In genomic region chr10:62311464-62311863, GRCm38 (mm10) we compare ENCODE assay signal across 11 mouse cellular contexts. TPM values are rescaled to one million over a fixed set of nuclear protein-coding genes. Genes with fewer than 3 reads are reported as not detected.
A peak's percentile ranks its signal among the peaks of the same experiment; 100 is the strongest.
DNase-seq lines count a peak whose midpoint lies in the region; ATAC-seq and TF ChIP-seq lines count a peak whose summit lies in the region.
"Had no signal": no experiment of that assay in that cellular context is flagged by ENCODE, and none has a peak within 500 bp of the region (broad histone marks: within the 10 kb centered on the region; RNA-seq: fewer than 3 reads in every experiment).

No protein-coding gene starts in this region.

- no peaks in the 10 kb centered on the region for H3K27me3 ChIP-seq in kidney, embryonic 15.5 days
- H3K27me3 ChIP-seq: neural tube, embryonic 13.5 days; Patski had no signal

- H3K9me3 ChIP-seq in kidney, embryonic 15.5 days (replicated peaks), result no peaks in the 10 kb centered on the region
- H3K9me3 ChIP-seq: neural tube, embryonic 13.5 days had no signal

- H3K4me3 ChIP-seq in layer of hippocampus, adult 2 months, result no peak overlapping the region
- no peak overlapping the region for H3K4me3 ChIP-seq in kidney, embryonic 15.5 days (replicated peaks)
- H3K4me3 ChIP-seq: neural tube, embryonic 13.5 days had no signal

- peak overlapping the region; percentile 17; the same call in 1 of the 2 replicates for H3K4me2 ChIP-seq in kidney, embryonic 15.5 days
- H3K4me2 ChIP-seq: neural tube, embryonic 13.5 days had no signal

- peaks cover 12% of the 10 kb centered on the region for H3K36me3 ChIP-seq in kidney, embryonic 15.5 days

- no peak for TF ChIP-seq CTCF in layer of hippocampus, adult 2 months (conservative IDR thresholded peaks at IDR 0.05)

- no peak for DNase-seq in layer of hippocampus, adult 2 months (ENCODE audit: low spot score in 2 of 2)
- DNase-seq in layer of hippocampus, adult 8-10 months (ENCODE audit: low spot score in 2 of 2), result no peak
- DNase-seq in R1 (ENCODE audit: low read depth, low spot score), result peak; percentile 49
- DNase-seq in gastrocnemius, postnatal 25 days, result peak; percentile 36
- DNase-seq in lung, postnatal 14 days, result peak; percentile 65
- DNase-seq in cerebellum, postnatal 4 days (ENCODE audit: low spot score in 2 of 2), result no peak

- ATAC-seq in kidney, embryonic 15.5 days (replicated peaks; ENCODE audit: low FRiP score), result 0 out of 2 replicates have a peak, but pooled peaks have one; percentile 12
- ATAC-seq in CD4-positive, CD25-positive, alpha-beta regulatory T cell, adult 4 months, result no peak
- ATAC-seq: Patski had no signal

- H3K27ac ChIP-seq in layer of hippocampus, adult 2 months, result peak overlapping the region; percentile 46; the same call in 1 of the 2 replicates
- H3K27ac ChIP-seq in kidney, embryonic 15.5 days, result peak overlapping the region; percentile 85
- H3K27ac ChIP-seq: neural tube, embryonic 13.5 days had no signal

- H3K4me1 ChIP-seq in kidney, embryonic 15.5 days, result peaks cover 57% of the 10 kb centered on the region

- WGBS in kidney, embryonic 15.5 days, result 14% methylated on average over 6 of the region's 6 CpGs

- H3K9ac ChIP-seq in kidney, embryonic 15.5 days, result no peak overlapping the region
- H3K9ac ChIP-seq: neural tube, embryonic 13.5 days had no signal

RNA-seq across cellular contexts. Expression of gene Tacr2, which starts 59.2 kb away (rescaled TPM):
- not detected for total RNA-seq in layer of hippocampus, adult 2 months (2021)
- total RNA-seq in layer of hippocampus, adult 8-10 months (2022), result under 1 TPM; 0.19 to 0.71 (median 0.35) TPM
- total RNA-seq in gastrocnemius, postnatal 25 days (2021), result not detected
- polyA plus RNA-seq in kidney, embryonic 15.5 days (2015; fragmentation: Nextera tagmentation; extraction: Ambion mirVana), result 0.06 TPM in 1 of 2 replicates, not detected in the other
- not detected for polyA plus RNA-seq in CD4-positive, CD25-positive, alpha-beta regulatory T cell, adult 4 months (2017; shearing (Covaris generic))
- polyA plus RNA-seq: heart, embryonic 14.5 days had no signal

Comparison
In these comparisons a context has a peak if more than half of its experiments do, and no peak if none do; other contexts are left out.
1. DNase-seq: peak in R1 (single experiment), gastrocnemius, postnatal 25 days (single experiment) and lung, postnatal 14 days (single experiment); none in layer of hippocampus, adult 2 months (0 of 2), layer of hippocampus, adult 8-10 months (0 of 2) and cerebellum, postnatal 4 days (0 of 2).